Mouse (Mus musculus) ES-CJ7 (cell line): ENCODE data around the gene Cemip.

Source experiments
- DNase-seq: peaks from one replicate; pipeline ENCODE4 v3.0.0; 2011; ENCODE audit warnings: low read depth, low spot score

Cemip gene

DNA sequence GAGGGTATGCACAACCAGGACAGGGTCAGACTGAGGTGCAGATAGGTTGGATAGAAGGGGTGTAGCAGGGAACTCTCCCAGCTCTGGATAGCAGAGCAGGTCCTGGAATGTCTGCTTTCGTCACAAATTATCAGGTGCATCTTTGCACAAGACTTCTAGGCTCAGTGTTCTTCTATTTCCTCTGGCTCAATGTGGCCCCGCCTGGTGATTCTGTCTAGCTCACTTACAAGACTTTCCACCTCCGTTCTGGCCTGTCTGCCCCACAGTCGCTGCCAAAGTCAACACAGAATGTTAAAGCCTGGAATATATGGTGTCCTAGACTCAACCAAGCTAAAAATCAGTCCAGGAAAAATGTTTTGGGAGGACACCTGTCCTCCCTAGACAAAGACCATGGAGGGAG, 57.9 kb downstream of the Cemip start:
- no peak for DNase-seq

DNA sequence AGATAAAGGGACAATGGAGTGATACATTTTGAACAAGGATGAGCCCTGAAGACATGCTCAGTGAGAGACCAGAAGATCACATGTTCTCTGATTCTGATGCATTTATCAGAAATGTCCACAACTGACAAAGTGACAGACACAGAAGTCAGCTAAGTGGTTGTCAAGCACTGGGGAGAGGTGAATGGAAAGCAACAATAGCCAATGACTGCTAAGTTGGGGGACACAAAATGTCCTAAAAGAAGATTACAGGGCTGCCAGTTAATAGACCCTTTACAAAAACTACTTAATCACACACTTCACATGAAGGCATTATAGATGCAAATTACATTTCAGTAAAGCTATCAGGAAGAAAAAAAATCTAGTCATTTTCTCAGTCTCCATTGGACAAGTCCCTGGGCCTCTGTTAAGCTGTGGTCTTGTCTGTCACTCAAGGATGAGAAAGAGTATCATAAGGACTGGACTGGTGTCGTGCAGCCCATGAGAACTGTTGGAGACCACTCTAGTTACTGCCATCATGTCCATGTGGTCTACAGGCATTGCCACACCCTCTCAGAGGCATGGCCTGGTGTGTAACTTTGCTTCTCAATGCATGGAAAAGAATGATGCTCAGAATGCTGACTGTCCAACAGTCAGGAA, 59.2 kb downstream of the Cemip start:
- no peak for DNase-seq

DNA sequence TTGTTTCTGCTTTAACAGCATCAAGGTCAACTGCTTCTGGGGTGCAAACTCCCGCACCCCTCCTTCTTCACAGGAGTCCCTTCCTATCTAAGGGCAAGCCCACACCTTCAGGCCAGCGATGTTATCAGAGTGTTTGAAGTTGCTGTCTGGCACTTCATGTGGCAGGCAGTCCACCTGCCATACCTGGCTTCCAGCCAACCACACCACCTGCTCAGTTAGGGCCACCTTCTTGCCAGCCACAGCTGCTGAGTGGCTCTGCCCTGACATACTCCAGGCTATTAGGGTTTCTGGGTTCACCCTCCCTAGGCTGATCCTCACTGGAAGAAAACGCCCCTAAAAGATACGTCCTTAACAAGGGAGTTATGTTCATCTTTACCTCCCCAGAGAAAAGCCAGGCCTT, 60.2 kb downstream of the Cemip start:
- DNase-seq: no peak

DNA sequence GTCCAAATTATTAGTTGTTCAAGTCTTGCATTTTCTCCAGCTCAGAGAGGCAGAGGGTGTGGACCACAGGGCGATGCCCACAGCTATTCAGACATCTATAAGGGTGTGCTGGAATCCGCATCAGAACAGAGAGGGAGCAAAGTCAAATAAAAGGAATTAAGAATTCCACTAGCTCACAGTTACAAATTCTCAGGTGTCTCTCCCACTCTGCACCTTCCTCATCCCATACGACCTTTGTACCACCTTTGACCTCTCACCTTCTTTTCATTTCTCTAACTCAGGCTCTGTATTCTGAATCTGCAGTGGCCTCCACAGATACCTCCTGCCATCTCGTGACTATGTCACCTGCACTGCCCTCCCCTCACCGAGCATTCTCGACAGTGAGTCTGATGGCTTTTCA, 62.8 kb downstream of the Cemip start:
- peak; percentile 64 for DNase-seq

DNA sequence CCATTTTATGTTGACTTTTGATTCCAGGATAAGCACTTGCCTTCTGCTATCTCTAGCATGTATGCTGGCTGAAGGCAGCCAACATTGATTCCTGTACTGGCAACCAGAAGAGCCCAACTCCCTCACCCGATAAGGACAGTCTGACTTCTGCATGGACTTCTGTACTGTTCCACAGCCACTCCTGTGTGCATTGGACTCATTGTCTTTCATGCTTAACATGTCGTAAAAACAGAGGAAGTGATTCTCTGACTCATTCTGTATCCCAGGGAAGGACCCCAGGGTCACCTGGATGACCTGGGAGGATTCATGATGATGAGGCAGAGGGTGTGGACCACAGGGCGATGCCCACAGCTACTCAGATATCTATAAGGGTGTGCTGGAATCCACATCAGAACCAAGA, 63.8 kb downstream of the Cemip start:
- DNase-seq: peak; percentile 16

DNA sequence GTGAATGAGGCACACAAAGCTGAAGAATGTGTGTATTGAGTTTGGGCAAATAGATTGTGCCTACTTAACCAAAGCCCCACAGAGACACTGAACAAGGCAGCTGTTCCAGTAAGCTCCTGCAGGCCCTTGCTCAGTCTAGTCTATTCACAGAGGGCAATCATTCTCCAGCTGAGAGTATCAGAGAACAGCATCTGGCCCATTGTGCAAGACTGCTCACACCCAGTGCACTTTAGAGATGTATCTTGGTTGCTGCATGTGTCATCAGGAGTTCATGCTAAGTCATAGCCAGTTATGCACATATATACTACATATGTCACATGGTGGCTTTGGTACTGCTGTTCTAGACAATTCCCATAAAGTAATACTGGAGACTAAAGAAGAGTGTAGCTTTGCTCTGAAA, 66.9 kb downstream of the Cemip start:
- DNase-seq: no peak

DNA sequence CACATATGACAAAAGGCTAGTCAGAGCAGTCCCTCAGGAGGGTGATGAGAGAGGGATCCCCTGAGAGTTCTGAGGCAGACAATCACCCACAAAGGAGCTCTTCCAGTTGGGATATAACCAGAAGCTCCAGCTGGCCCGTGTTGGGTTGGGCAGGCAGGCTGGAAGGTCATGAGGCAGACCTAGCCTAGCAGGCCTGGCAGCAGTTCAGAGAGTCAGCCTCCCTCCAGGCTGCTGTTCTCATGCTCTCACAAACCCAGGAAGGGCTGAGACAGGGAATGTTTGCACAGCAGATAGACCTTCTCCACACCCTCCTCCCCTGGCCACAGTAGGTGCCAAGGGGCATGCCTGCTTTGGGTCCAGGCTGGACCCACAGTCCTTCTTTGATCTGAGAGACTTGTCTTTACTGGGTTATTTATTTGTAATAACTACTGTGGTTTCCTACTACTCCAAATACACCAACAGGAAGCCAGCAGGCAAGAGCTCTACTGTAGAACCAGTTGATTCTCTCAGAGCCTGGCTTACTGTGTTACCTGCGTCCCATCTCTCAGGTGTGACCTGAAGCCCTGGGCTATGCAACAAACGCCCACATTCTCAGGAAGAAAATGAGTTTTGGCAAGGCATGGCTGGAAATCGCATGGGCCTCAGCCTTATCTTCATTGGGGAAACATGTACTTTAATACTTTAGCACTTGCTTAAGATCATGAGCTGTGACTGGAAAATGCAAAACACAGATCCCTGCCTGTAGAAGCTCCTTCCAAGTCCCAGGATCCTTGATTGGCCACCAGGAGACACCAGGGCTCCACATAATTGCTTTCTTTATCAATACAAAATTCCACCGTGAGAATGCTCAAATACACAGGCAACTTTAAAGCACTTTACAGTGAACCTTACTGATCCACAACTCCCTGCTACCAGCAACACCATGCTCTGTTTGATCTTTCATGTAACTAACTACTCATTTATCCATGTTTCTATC, 67.7 kb downstream of the Cemip start:
- DNase-seq: no peak

DNA sequence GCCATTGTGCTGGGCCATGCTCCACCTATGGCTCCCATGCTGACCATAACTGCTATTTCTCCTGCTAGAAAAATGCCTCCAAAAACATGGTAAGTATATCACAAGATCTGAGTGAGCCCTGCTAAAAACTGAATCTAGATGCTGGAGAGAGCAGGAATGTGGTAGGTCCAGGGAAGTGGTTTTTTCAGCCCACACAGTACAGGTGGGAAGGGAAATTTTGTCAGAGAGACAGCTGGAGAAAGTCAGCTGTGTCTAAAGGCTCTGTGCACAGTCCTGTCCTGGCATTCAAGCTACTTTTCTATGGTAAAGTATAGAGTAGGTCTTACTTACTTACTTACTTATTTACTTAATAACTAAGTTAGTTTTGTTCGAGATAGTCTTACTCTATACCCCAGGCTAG, 71.3 kb downstream of the Cemip start:
- DNase-seq: no peak

DNA sequence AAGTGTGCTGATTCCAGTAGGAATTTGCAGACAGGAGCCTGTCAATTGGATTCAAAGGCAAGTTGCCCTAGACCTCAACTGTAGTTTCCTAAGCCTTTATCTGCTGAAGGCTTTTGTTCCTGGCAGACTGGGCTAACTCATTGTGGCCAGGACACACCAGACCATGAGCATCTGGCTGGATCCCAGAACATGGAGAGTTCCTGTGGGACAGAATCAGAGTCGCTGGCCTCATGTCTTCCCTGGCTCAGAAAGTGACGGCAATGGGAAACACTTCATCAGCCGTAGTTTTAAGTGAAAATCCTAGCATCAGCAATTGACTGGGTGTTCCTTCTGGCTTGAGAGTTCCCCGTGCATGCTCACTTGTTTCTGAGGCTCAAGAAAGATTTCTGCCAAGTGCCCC, 72.6 kb downstream of the Cemip start:
- no peak for DNase-seq

DNA sequence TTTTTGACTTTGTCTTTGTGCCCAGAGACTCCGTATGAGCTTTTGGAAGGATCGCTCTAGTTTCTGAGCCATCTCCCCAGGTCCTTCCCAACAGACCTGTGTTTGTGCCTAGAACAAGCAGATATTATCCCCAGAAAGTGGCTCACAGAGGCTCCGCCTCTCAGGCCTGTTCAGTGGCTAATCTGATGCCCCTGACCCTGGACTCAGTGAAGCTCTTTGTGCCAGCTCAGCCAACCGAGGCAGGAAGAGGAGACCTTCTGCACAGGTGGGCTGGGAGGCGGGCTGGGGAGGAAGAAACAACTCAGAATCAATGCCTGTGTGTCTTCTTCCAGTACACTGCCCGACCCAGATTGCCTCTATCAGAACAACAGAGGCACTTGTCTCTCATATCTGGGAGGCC, 81.9 kb downstream of the Cemip start:
- DNase-seq: no peak

DNA sequence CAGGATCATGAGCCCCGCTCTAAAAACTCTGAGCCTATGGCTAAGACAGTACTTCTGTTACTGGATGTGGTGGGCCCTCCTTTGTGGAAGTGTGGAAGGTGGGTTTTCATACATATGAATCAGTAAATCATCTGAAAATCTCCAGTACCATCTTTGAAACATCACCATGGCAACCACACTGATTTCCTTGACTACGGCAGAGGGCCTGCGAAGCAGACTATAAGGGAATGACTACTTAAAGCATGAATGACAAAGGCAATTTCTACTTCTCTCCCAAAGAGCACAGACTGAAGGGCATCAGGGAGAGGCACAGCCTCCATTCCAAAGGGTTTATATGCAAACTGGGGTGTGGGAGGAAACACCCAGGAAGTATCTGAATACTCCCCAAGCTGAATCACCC, 84.8 kb downstream of the Cemip start:
- DNase-seq: peak; percentile 70

DNA sequence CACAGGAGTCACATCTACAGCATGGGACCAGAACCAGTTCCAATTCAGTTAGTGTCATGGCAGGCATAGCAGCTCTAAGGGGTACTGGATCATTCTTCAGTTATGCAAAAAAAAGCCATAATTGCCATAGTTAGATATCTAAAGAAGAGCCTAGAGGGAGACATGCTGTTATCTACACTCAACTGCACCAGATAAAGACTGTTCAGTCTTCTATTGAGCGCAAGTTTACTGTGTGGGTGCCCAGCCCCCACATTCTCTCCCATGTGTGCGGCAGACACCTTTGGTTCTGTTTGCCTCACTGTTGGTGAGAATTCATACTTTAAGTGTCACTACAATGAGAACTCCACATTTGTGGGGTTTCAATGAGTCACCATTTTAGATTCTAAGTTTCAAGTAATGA, 85.6 kb downstream of the Cemip start:
- DNase-seq: no peak

DNA sequence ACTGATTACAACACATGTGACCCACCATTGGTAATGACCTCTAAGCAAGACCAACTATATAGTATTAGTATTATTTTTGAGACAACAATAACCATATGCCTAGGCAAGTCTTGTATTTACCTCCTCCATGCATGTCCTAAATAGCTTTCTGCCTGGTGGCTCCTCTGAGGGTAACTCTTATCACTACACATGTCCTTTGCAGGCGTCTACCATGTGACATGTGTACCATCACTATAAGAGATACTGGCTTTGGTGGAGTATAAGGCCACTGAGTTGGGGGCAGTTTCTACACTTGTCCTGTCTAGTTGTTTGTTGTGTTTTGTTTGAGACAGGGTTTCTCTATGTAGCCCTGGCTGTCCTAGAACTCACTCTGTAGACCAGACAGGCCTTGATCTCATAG, 86.7 kb downstream of the Cemip start:
- DNase-seq: no peak

DNA sequence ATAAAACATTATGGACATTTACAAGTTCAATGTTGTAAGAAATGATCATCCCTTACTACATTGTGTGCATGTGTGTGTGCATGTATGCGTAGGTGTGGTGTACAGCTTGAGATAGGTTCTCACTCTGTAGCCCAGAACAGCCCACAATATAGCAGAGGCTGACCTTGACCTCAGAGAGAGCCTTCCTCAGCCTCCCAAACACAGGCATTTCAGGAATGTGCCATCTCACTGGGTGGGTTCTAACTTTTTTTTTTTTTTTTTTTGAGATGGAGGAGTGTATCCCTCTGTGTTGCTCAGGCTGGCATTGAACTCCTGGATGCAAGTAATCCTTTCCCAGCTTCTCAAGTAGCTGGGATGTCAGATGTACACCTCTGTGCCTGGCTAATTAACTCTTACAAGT, 92.0 kb downstream of the Cemip start:
- DNase-seq: peak; percentile 91

DNA sequence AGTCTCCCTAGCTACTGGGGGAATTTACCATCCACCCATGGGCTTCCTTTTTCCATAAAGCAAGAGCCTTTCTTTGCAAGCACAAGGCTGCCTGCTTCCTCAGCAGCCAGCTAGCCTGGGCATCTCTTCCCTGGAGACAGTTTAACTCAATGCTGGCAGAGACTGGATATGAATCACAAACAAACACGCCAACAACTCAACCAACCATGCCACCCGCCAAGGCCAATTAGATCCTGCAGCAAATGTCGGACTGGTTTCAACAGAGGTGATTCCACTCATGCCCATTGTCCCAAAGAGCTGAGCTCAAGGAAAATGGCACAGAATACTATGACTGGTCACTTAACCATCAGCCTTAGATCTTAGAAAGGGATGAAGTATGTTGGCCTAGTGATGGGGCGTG, 97.0 kb downstream of the Cemip start:
- DNase-seq: no peak

DNA sequence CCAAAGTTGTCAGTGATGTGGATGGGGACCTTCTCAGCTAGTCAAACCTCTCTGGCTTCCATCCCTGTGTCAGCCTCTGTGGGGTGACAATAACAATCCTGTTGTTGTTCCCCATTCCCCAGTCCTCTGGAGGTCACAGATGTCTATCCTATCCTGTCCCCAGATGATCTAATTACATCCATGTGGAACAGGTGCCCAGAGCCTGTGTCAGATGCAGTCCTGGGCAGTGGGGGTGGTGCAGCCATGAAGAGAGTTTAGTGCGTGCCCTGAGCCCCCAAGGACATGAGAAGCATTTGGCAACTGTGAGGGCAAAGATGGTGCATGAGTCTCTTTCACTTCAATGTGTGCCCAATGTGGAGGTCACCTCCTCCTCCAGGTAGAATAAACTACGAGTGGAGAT, 100.6 kb downstream of the Cemip start:
- no peak for DNase-seq

DNA sequence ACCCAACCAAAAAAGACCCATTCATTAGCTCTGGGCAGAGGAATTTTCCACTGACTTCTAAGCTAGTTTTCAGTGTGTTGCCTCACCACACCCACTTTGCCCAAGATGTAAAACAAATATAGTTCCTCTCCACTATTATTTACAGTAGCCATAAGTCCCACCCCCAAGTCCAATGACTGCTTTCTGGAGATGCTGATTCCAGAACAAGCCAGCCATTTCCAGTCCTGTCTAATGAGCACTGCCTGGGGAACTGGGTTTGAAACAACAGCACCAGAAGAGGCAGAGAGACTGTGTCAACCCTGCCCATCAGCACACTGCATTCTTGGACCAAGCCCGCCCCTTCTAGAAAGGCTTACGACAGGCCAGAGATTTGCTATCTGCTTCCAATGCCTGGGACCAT, 103.7 kb downstream of the Cemip start:
- peak; percentile 32 for DNase-seq

DNA sequence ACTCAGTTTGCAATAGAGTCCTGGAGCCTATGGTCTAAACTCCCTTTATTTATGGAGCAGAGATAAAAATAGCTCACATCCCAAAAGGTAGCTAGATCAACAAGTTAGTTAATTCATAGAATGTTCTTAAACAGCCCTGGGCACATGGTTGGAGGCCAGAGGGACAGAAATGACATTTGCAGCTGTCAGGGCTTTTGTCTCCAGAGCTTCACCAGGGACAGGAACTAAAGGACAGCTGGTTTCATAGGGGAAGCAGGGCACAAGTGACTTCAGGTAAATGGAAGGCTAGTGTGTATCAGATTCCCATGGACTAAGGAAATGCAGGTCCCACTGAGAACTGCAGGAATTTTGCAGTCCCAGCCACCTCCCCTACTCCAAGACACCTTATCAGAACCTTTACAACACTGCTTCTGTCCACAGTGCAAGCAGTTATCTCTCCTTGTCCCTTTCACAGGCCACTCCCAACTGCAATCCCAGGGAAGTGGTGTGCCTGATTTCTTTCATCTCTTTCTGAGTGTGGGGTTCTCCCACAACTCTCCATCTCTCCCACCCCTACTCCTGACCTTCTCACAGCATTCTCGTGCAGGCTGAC, 107.3 kb downstream of the Cemip start:
- no peak for DNase-seq

DNA sequence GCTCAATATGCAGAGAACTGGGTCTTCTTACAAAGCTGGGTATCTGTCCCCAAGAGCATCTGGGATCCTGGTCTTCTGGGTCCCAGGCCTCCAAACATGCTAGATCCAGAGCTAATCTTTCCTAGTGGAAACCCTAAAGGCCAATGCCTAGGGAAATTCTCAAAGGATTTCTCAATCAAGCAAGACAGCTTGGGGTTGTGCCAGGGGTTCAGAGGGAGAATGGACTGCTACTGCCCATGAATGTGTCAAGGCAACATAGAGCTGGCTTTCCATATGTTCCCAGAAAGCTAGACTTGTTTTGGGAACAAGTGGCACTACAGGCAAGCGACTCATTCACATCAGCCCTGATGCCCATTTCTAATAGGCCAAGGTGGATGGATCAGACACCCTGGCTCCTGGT, 107.9 kb downstream of the Cemip start:
- no peak for DNase-seq

DNA sequence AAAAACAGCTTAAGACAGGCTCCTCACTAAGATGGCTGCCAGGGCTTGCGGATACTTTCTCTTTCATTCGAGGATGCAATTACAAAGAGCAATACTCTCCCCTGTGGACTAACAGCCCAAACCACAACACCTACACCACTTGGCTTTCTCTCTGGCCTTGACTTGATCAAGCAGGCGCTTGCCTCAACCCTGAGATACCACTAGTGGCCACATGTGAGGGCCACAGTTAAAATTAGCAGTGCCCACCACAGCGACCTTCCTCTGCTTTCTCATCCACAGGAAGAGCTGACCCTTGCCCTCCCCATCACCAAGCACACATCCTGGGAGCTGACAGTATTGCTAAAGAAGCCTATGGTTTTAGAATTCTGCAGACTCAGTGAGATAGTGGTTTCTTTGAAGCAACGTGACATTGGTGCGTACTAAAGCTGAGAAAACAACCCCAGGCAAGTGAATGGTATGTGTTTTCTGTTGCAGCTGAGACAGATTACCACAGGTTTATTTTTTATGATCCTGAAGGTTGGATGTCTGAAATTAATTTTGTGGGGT, 109.8 kb downstream of the Cemip start:
- DNase-seq: peak; percentile 14

DNA sequence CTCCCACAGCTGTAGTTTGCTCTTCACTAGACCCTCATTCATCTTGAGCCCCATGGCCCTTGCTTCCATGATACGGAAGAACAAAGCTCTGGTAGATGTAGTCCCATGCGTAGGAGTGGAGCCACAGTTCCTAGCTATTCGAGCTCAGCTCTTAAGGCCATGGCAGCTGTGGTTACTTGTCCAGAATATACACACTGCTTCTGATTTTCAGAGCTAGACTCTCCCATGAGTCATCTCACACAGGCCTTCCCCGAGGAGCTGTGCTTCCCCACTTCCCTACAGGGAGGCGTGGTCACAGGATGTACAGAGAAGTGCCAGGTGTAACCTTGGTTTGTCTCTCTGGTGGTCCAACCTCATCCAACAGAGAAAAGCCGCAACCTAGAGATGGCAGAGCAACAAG, 111.0 kb downstream of the Cemip start:
- DNase-seq: no peak

DNA sequence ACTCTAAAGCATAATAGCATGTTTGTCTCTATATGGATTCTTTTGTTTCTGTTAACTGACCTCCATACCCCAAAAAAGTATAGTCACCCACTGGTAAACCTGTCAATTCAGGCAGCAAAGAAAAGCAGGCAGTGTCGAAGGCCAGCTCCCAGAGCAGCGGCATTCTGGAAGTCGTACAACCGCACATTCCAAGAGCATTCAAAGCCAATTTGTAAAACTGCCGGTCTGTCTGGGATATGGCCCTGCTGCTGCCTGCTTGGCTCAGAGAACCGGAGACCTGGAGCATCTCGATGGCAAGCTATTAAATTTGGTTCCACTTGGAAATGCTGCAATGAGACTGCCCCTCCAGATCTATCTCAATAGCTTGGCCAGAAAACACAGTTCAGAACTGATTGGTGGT, 113.8 kb downstream of the Cemip start:
- DNase-seq: no peak
